Mouse (Mus musculus) ES-Bruce4 (cell line): Measurements from ENCODE around the gene Olfr1446.

Source experiments
- CTCF ChIP-seq: IDR thresholded peaks from one replicate; pipeline ENCODE4 v1.8.1; 2011; ENCODE audit warnings: low read depth, low read length
- EP300 ChIP-seq: IDR thresholded peaks from 2 replicates; pipeline ENCODE4 v1.6.1; 2011; ENCODE audit warnings: low read depth, low read length; ENCODE audit not compliant: insufficient read depth
- POLR2A ChIP-seq: IDR thresholded peaks from one replicate; pipeline ENCODE4 v1.8.1; 2011; ENCODE audit warnings: low read length; ENCODE audit not compliant: insufficient read depth

DNA sequence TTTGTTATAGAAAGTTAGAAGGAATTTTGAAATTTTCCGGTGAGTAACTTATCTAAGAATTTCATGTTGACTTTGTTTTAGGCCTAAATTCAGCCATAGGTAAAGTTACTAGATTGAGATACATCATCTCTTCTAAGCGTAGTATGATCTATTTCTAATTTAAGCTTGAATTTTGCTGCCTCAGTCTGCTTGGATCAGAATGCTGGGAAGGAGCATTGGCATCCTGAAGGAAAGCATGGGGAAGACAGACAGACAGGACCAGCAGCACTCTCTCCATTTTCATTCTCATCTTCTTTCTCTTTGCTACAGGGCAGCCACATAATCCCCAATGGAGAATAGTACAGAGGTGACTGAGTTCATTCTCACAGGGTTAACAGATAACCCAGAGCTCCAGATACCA is 9.8 kb downstream of the Olfr1446 start, which contains the start of gene Olfr1445:
- TF ChIP-seq POLR2A (no peak), CTCF (no peak), EP300 (no peak)
